Mouse (Mus musculus) activated CD4-positive, CD25-positive, alpha-beta regulatory T cell (primary cell): ENCODE data around the gene BC028528. TPM values are rescaled to one million over a fixed set of nuclear protein-coding genes. Genes with fewer than 3 reads are reported as not detected.

Source experiments
- polyA plus RNA-seq, 2 experiments: library from polyadenylated mRNA; unstranded; fragments of 100-300 nt; shearing (Covaris generic); gene quantifications; one replicate each; pipeline ENCODE4 v1.2.1; 2017

The BC028528 gene
- 1 to 10 TPM in 1 of 2 experiments, under 1 TPM in 1; 0.47 to 1.1 TPM for polyA plus RNA-seq

DNA sequence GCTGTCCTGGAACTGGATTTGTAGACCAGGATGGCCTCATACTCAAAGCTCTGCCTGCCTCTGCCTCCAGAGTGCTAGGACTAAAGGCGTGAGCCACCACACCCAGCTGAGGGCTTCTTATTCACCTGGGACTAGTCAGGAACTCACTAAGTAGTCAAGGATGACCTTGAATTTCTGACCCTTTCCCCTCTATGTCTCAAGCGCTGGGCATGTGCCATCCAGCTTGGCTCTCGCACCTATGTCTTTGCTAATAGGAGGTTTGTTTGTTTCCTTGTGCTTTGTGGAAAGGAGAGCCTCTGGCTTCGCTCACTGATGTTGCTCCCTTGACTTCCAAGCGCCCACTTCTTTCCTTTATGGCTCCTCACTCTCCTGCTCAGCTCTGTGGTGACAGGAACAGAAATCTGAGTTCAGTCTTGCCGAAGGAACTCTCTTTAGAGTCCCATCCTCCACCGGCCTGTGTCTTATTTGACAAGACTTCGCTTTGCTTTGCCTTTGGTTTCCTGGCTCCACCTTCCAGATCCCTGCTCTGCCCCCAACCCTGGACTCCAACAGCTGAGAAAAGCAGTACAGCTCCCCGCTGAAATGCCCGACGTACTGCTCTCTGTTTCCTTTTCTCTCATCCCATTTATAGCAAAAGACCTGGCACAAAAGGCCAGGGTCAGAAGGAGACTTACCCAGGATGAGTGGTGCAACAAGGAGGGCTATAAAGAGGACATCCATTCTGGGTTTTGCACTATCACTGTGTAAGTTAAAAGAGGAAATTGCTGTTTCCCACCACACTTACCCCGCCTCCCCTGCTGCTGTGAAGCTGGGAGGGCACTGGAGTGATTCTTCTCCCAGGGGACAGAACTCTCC is at the start of gene BC028528:
Gene BC028528, minus strand, starts transcription at position 795 of the 855 bp plus-strand sequence.

DNA sequence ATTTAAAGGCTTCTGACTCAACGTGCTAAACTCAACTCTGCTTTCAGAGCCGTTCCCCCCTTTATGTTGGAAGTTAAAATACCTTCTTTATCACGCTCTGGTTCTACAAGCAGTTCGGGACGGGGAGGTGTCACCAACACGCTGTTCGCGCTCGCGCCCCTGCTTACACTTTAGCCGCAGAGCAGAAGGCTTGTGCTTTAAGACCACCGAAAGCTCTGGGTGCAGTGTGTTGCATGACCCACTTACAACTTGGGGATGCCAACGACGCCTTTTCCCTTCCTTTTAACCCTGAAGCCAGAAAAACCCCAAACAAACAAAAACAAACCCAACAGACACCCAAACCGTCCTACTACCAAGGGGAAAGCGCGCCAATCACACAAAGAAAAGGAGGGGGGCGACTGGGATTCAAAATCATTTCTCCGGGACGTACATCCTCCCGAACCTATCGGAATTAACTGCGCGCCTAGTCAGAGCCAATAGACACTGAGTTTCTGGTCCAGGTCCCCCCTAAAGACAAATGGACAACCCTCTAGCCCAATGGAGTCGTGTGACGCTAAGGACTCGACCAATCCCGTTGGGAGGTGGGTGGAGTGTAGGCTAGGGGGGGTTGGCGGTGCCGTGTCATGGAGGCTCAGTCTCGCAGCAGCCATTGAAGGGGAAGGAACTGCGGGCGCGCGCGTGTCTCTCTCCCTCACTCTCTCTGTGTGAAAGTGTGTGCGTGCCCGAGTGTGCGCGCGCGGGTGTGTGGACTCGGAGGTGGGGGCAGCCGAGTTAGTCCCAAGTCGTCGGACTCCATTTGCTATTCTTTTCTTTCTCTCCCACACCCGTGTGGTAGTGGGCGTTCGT is 37.1 kb upstream of the BC028528 start, which contains the start of gene Anp32e:
Gene Anp32e, plus strand, starts transcription at position 589 of the 846 bp plus-strand sequence.

DNA sequence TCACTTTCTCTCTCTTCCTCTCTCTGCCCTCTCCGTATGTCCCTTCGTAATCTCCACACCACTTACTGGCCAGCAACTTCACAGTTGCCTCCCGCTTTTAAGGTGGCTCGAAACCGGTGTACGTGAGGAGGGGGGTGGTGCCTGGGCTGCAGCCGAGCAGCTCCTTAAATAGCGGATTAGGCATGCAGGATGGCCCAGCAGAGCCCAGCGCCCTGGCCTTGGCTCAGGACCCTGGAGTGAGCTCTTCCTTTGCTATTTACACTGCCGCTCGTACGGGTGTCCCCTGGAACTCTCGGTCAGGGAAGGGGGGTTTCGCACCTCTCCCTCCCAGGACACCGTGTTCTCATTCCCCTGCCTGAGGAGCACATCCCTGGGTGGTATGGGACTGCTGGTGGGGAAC is 12.8 kb upstream of the BC028528 start, which contains the start of gene Car14:
Gene Car14, minus strand, starts transcription at position 124 of the 400 bp plus-strand sequence.

DNA sequence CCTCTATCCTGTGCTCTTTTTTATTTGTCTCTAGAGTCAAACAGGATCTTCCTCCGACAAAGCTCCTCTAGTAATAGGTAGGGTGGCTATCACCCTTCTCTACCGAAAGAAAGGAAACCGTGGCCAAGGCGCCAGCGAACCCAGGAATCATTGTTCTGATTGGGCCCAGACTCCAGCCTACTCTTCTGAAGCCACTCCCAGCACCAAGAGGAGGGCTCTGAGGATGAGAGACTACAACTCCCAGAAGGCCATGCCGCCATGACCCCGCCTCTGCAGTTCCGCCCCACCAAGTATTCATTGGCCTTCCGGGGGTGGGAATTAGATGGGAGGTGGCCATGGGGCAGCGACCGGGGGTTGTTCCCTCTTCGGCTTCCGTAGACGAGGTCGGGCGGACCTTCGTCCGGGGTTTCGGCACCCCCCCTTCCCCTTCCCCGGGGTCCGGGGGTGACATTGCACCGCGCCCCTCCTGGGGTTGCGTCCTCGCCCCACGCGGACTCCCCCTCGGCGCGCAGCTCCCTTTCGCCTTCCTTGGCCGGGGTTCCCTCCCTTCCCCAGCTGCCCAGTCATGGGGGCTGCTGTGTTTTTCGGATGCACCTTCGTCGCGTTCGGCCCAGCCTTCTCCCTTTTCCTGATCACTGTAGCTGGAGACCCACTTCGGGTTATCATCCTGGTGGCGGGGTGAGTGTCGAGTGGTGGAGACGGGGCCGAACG is 2.0 kb upstream of the BC028528 start, which contains the start of gene Aph1a:
Gene Aph1a, plus strand, starts transcription at position 364 of the 711 bp plus-strand sequence.

DNA sequence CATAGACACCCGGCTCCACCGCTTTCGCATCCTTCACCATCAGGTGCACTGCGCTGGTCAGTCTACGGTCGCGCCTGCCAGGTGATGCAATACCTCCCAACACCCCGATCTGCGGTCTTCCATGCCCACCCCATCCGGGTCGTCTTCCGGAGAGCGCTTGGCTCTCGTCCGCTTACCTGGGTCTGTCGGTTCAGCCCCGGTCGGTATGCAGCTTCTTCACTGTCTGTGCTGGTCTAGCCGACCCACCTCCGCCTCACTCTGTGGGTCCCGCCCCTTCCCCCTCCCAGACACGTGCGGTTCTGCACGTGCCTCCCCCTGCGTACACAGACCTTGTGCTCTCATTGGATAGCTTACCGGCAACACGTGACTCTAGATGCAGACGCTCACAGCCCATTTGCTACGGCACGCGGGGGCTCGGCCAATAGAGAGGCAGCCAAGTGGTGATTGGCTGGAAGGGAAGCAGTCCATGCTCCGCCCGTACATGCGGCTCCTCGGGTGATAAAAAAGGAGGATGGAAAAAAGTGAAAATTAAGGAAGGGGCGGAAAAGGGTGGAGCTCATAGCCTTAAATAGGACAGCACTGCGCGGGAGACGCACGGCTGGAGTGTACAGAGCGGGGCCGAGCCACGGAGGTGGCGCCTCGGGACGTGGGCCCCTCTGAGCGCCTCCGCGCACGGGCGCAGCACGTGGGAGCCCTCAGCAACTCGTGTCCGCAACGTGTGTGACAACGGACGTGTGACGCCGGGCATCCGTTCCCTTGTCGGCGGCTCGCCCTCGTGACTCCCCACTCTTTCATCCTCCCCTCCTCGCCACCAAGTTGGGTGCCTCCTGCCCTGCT is 9.6 kb downstream of the BC028528 start, which contains the start of gene Ciart:
Gene Ciart, minus strand, starts transcription at position 273 of the 837 bp plus-strand sequence.

DNA sequence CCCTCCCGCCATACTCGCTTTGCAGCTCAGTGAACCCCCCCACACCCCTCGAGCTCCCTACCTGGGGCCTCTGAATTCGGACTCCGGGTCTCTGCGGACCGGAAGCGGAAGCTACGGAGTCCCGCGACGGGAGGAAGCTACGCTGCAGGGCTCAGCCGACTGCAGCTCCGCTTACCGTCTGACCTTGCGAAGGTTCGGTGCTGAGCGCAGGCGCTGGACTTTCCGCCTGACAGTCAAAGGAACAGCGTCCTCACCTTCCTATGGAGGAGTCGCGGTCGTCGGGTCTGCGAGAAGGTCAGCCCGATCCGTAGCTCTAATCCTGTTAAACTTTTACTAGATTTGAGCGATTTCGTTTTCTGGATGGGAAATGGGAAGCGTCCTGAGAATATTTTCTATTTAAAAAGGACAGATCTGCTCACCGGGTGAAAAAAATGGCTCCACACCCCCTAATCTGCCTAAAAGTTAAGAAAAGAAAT is 20.4 kb downstream of the BC028528 start, which contains the start of gene Mrps21:
Gene Mrps21, minus strand, starts transcription at position 128 of the 476 bp plus-strand sequence.

GRCm38 (mm10) chr3:95855502-95856089 is 36.2 kb downstream of the BC028528 start, which contains the start of gene Prpf3:
Prpf3 (minus strand) TSS chr3:95855885.

Other genes with a start within 250 kb of the BC028528 start
- 100 to 1,000 TPM; 526 to 541 TPM for gene Mcl1, start 233.2 kb downstream of the BC028528 start, polyA plus RNA-seq
- 10 to 100 TPM in 1 of 2 experiments, 1 to 10 TPM in 1; 6.2 to 11.5 TPM for gene Adamtsl4, start 204.1 kb downstream of the BC028528 start, polyA plus RNA-seq
- 100 to 1,000 TPM; 228 to 314 TPM for gene Ecm1, start 152.4 kb downstream of the BC028528 start, polyA plus RNA-seq
- 10 to 100 TPM; 58.7 to 74.1 TPM for gene Tars2, start 131.8 kb downstream of the BC028528 start, polyA plus RNA-seq
- gene Rprd2, start 73.1 kb downstream of the BC028528 start, polyA plus RNA-seq = 10 to 100 TPM; 29.6 to 34.0 TPM
- gene Prpf3, start 36.1 kb downstream of the BC028528 start, polyA plus RNA-seq = 10 to 100 TPM; 49.5 to 50.7 TPM
- gene Mrps21, start 20.5 kb downstream of the BC028528 start, polyA plus RNA-seq = 100 to 1,000 TPM; 208 to 254 TPM
- gene Ciart, start 9.8 kb downstream of the BC028528 start, polyA plus RNA-seq = 1 to 10 TPM; 3.9 to 6.4 TPM
- gene Aph1a, start 2.0 kb upstream of the BC028528 start, polyA plus RNA-seq = 10 to 100 TPM; 53.7 to 66.8 TPM
- gene Car14, start 12.7 kb upstream of the BC028528 start, polyA plus RNA-seq = under 1 TPM in 1 of 2 experiments, not detected in 1; 0.45 TPM
- gene Anp32e, start 37.2 kb upstream of the BC028528 start, polyA plus RNA-seq = 100 to 1,000 TPM; 188 to 300 TPM
- gene Plekho1, start 104.0 kb upstream of the BC028528 start, polyA plus RNA-seq = 10 to 100 TPM in 1 of 2 experiments, 1 to 10 TPM in 1; 8.6 to 24.9 TPM
- 10 to 100 TPM; 24.6 to 40.2 TPM for gene Vps45, start 166.5 kb upstream of the BC028528 start, polyA plus RNA-seq
- 10 to 100 TPM; 12.6 to 13.5 TPM for gene Otud7b, start 212.5 kb upstream of the BC028528 start, polyA plus RNA-seq